28 mouse cellular contexts compared by ENCODE assay signal in the genomic region with DNA sequence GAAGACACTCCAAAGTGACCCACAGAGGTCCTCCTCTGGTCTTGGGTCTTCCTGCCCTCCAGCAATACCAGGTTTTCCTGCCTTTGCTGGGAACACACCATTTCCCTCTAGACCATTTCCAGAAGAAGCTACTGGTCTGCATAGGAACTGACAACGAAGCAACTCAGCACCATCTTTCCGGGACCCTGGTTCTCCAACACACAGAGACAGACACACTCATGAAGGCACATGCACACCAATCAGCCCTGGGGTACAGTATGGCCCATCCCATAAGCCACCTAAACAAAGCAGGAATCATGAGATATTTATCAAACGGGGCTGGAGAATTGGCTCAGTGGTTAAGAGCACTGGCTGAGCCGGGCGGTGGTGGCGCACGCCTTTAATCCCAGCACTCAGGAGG.
"Had no signal": no experiment of that assay in that cellular context is flagged by ENCODE, and none has a peak within 500 bp of the region (broad histone marks: within the 10 kb centered on the region; RNA-seq: fewer than 3 reads in every experiment).

No protein-coding gene starts in this region.

- H3K27me3 ChIP-seq: limb, embryonic 15.5 days; liver, embryonic 12.5 days; liver, embryonic 15.5 days; lung, embryonic 15.5 days; midbrain, embryonic 13.5 days; midbrain, embryonic 15.5 days; neural tube, embryonic 12.5 days had no signal

- H3K36me3 ChIP-seq: limb, embryonic 10.5 days; limb, embryonic 12.5 days; limb, embryonic 13.5 days; limb, embryonic 15.5 days; liver, embryonic 12.5 days; liver, embryonic 13.5 days; liver, embryonic 15.5 days; lung, embryonic 15.5 days; midbrain, embryonic 10.5 days; midbrain, embryonic 12.5 days; midbrain, embryonic 13.5 days; midbrain, embryonic 15.5 days; neural tube, embryonic 12.5 days had no signal

- H3K27ac ChIP-seq: limb, embryonic 10.5 days; limb, embryonic 12.5 days; limb, embryonic 13.5 days; limb, embryonic 15.5 days; liver, embryonic 12.5 days; liver, embryonic 13.5 days; liver, embryonic 14.5 days; liver, embryonic 15.5 days; lung, embryonic 15.5 days; macrophage; midbrain, embryonic 10.5 days; midbrain, embryonic 12.5 days; midbrain, embryonic 13.5 days; midbrain, embryonic 15.5 days; neural tube, embryonic 12.5 days had no signal

- DNase-seq: left cerebral cortex, postnatal 4 days; liver; liver, embryonic 13.5 days; liver, postnatal 0 days; lung, adult 18-20 months; lung, adult 2 months; lung, embryonic 14.5 days; lung, postnatal 10 days; lung, postnatal 14 days; lung, postnatal 36 days; lung, postnatal 4 days; midbrain, embryonic 14.5 days had no signal

- H3K4me3 ChIP-seq: limb, embryonic 10.5 days; limb, embryonic 12.5 days; limb, embryonic 13.5 days; limb, embryonic 15.5 days; liver, embryonic 12.5 days; liver, embryonic 13.5 days; liver, embryonic 15.5 days; lung, embryonic 15.5 days; megakaryocyte, embryonic 14.5 days; midbrain, embryonic 10.5 days; midbrain, embryonic 12.5 days; midbrain, embryonic 13.5 days; midbrain, embryonic 15.5 days; myocyte; neural tube, embryonic 12.5 days had no signal

- H3K9me3 ChIP-seq: limb, embryonic 10.5 days; limb, embryonic 12.5 days; limb, embryonic 13.5 days; limb, embryonic 15.5 days; liver, embryonic 12.5 days; liver, embryonic 13.5 days; liver, embryonic 15.5 days; lung, embryonic 15.5 days; megakaryocyte, embryonic 14.5 days; midbrain, embryonic 10.5 days; midbrain, embryonic 12.5 days; midbrain, embryonic 13.5 days; midbrain, embryonic 15.5 days; neural tube, embryonic 12.5 days had no signal
